ENCODE assay signal across 8 mouse cellular contexts in the genomic region with DNA sequence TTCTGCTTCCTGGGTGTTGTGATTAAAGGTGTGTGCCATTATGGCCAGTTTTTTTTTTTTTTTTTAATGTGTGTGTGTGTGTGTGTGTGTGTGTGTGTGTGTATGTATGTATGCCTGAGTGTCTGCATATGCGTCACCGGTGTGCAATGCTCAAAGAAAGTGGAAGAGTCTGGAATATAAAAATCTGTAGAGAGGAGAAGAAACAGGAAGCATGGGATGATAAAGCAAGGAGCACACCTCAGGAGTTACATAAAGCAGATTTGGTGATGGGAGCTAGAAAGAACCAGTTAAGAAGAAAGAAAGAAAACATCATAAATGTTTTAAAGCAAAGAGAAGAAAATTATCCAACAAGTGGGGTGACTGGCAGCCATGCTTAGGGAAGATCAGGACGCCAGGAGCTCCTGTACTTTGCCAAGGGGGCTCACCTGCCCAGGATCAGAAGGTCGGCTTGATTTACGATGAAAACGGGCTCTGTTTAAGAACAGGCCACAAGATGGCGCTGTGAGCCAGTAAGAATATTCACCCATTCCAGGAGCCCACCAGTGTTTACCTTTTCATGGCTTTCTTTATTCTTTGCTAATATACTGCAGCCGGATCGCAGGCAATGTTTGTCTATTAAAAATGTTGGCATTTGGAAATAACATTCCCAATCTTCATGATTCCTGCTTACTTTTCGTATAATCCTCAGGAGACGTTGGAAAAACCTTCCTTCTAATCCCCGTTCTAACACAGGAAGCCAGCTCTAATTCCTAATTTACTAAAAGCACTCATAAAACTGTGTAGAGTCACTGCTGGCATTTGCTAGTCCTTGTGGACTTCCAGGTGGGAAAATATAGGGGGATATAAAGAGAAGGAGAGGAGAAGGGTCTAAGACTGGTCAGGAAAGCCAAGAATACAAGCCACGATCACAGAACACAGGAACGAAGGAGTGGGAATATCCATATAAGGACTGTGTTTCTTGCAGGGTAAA.
DNase-seq lines count a peak whose midpoint lies in the region; ATAC-seq lines count a peak whose summit lies in the region.

No protein-coding gene starts in this region.

- H3K36me3 ChIP-seq in heart, embryonic 12.5 days = no peaks in the 10 kb centered on the region
- no peaks in the 10 kb centered on the region for H3K36me3 ChIP-seq in forebrain, embryonic 15.5 days
- H3K36me3 ChIP-seq in intestine, embryonic 14.5 days (ENCODE audit: control insufficient read depth, insufficient read depth, low read length) = no peaks in the 10 kb centered on the region
- H3K36me3 ChIP-seq in midbrain, embryonic 11.5 days (ENCODE audit: control insufficient read depth, insufficient read depth, low read length) = no peaks in the 10 kb centered on the region
- no peaks in the 10 kb centered on the region for H3K36me3 ChIP-seq in splenic B cell, adult 2 months (ENCODE audit: control insufficient read depth, insufficient read depth, low read length, poor library complexity, severe bottlenecking)

- no peak overlapping the region for H3K9ac ChIP-seq in heart, embryonic 12.5 days
- H3K9ac ChIP-seq in forebrain, embryonic 15.5 days (replicated peaks) = no peak overlapping the region
- H3K9ac ChIP-seq in intestine, embryonic 14.5 days (ENCODE audit: low read length) = no peak overlapping the region
- H3K9ac ChIP-seq in midbrain, embryonic 11.5 days (ENCODE audit: low read length) = no peak overlapping the region

- WGBS in heart, embryonic 12.5 days = 37% methylated on average over 14 of the region's 14 CpGs
- WGBS in forebrain, embryonic 15.5 days = 30% methylated on average over 14 of the region's 14 CpGs
- 21% methylated on average over 14 of the region's 14 CpGs for WGBS in intestine, embryonic 14.5 days
- WGBS in midbrain, embryonic 11.5 days = 38% methylated on average over 14 of the region's 14 CpGs

- H3K4me1 ChIP-seq in heart, embryonic 12.5 days (replicated peaks) = peaks cover 8% of the 10 kb centered on the region
- H3K4me1 ChIP-seq in forebrain, embryonic 15.5 days = peaks cover 9% of the 10 kb centered on the region
- peaks cover 8% of the 10 kb centered on the region; the same call in 1 of the 2 replicates for H3K4me1 ChIP-seq in intestine, embryonic 14.5 days (replicated peaks; ENCODE audit: control insufficient read depth, insufficient read depth, low read length)
- H3K4me1 ChIP-seq in midbrain, embryonic 11.5 days (ENCODE audit: control insufficient read depth, insufficient read depth, low read length) = no peaks in the 10 kb centered on the region

- no peaks in the 10 kb centered on the region for H3K9me3 ChIP-seq in heart, embryonic 12.5 days (replicated peaks)
- no peaks in the 10 kb centered on the region for H3K9me3 ChIP-seq in forebrain, embryonic 15.5 days
- no peaks in the 10 kb centered on the region for H3K9me3 ChIP-seq in intestine, embryonic 14.5 days (ENCODE audit: control insufficient read depth, low read length)
- H3K9me3 ChIP-seq in midbrain, embryonic 11.5 days (ENCODE audit: control insufficient read depth, low read length) = no peaks in the 10 kb centered on the region

- H3K27ac ChIP-seq in heart, embryonic 12.5 days (ENCODE audit: poor library complexity, severe bottlenecking) = no peak overlapping the region
- H3K27ac ChIP-seq in forebrain, embryonic 15.5 days (replicated peaks) = no peak overlapping the region
- H3K27ac ChIP-seq in intestine, embryonic 14.5 days (ENCODE audit: low read depth) = no peak overlapping the region
- no peak overlapping the region for H3K27ac ChIP-seq in midbrain, embryonic 11.5 days (ENCODE audit: low read depth, low read length)

- no peak overlapping the region for H3K4me3 ChIP-seq in heart, embryonic 12.5 days
- no peak overlapping the region for H3K4me3 ChIP-seq in forebrain, embryonic 15.5 days
- no peak overlapping the region for H3K4me3 ChIP-seq in intestine, embryonic 14.5 days (ENCODE audit: low read depth, low read length)
- H3K4me3 ChIP-seq in midbrain, embryonic 11.5 days (ENCODE audit: low read depth, low read length) = no peak overlapping the region

- ATAC-seq in heart, embryonic 12.5 days (ENCODE audit: insufficient number of reproducible peaks, low FRiP score) = no peak
- ATAC-seq in cerebellum, adult (ENCODE audit: insufficient number of reproducible peaks, low FRiP score, low TSS enrichment) = peak; percentile 49; the same call in 1 of the 2 replicates
- peak; percentile 84 for ATAC-seq in forebrain, embryonic 15.5 days (replicated peaks)
- no peak for ATAC-seq in intestine, embryonic 14.5 days (replicated peaks; ENCODE audit: low FRiP score, low TSS enrichment, low read depth)
- peak; percentile 63 for ATAC-seq in midbrain, embryonic 11.5 days (ENCODE audit: low FRiP score)

- peak; percentile 11 to 22 for DNase-seq in heart, adult 9 months (ENCODE audit: low spot score in 2 of 2)
- DNase-seq in intestine, embryonic 14.5 days (ENCODE audit: low spot score) = peak; percentile 89
- peak; percentile 4 to 85 for DNase-seq in left cerebral cortex, adult 9 months (ENCODE audit: low spot score in 2 of 2)
- peak; percentile 98 for DNase-seq in midbrain, embryonic 11.5 days (ENCODE audit: low spot score, missing footprints)
- peak; percentile 46 for DNase-seq in splenic B cell, adult 2 months (ENCODE audit: low read depth, low spot score)

- H3K4me2 ChIP-seq in heart, embryonic 12.5 days = no peak overlapping the region
- H3K4me2 ChIP-seq in forebrain, embryonic 15.5 days (replicated peaks) = peak overlapping the region; percentile 22; the same call in 1 of the 2 replicates
- H3K4me2 ChIP-seq in intestine, embryonic 14.5 days (ENCODE audit: low read length) = peak overlapping the region; percentile 34
- H3K4me2 ChIP-seq in midbrain, embryonic 11.5 days = no peak overlapping the region

- H3K27me3 ChIP-seq in heart, embryonic 12.5 days (replicated peaks) = peaks cover 9% of the 10 kb centered on the region
- no peaks in the 10 kb centered on the region for H3K27me3 ChIP-seq in forebrain, embryonic 15.5 days
- no peaks in the 10 kb centered on the region for H3K27me3 ChIP-seq in intestine, embryonic 14.5 days (replicated peaks; ENCODE audit: control insufficient read depth, insufficient read depth, low read length)
- H3K27me3 ChIP-seq in midbrain, embryonic 11.5 days (ENCODE audit: control insufficient read depth, insufficient read depth, low read length) = no peaks in the 10 kb centered on the region
- H3K27me3 ChIP-seq in splenic B cell, adult 2 months (ENCODE audit: control insufficient read depth, insufficient read depth, low read length, poor library complexity, severe bottlenecking) = no peaks in the 10 kb centered on the region

Comparison
In these comparisons a context has a peak if more than half of its experiments do, and no peak if none do; other contexts are left out.
1. DNase-seq: peak in every context shown above with its lines; median percentile 98 in midbrain, embryonic 11.5 days; 89 in intestine, embryonic 14.5 days; 46 in splenic B cell, adult 2 months; 44 in left cerebral cortex, adult 9 months; 16 in heart, adult 9 months.
2. ATAC-seq: peak in cerebellum, adult (single experiment), forebrain, embryonic 15.5 days (single experiment) and midbrain, embryonic 11.5 days (single experiment); none in heart, embryonic 12.5 days (single experiment) and intestine, embryonic 14.5 days (single experiment).
3. H3K4me2 ChIP-seq: peak in forebrain, embryonic 15.5 days (single experiment) and intestine, embryonic 14.5 days (single experiment); none in heart, embryonic 12.5 days (single experiment) and midbrain, embryonic 11.5 days (single experiment).